Mouse (Mus musculus) gastrocnemius, adult 2 months (tissue): ENCODE results near the gene 1700029F12Rik. TPM values are rescaled to one million over a fixed set of nuclear protein-coding genes. Genes with fewer than 3 reads are reported as not detected.
A peak's percentile ranks its signal among the peaks of the same experiment; 100 is the strongest.

Source experiments
- DNase-seq: peaks from one replicate; pipeline ENCODE4 v3.0.0; 2022
- H3K27ac ChIP-seq: fragments of 200-600 bp; 2 replicates; pipeline ENCODE4 v1.8.1; 2022; ENCODE audit warnings: mild to moderate bottlenecking
- H3K4me3 ChIP-seq: fragments of 200-600 bp; 2 replicates; pipeline ENCODE4 v1.8.1; 2022; ENCODE audit warnings: mild to moderate bottlenecking, moderate library complexity
- CTCF ChIP-seq: fragments of 200-600 bp; IDR thresholded peaks from 2 replicates; pipeline ENCODE4 v1.8.1; 2022; ENCODE audit warnings: antibody characterized with exemption, mild to moderate bottlenecking, moderate library complexity
- intact Hi-C: fragments of 180-260 bp; cut with DNase I; formaldehyde crosslinking; loops from one replicate; pipeline ENCODE4 v1.15.1; 2025
- total RNA-seq, 2 experiments: library from RNA; stranded (reverse); gene quantifications; 2 replicates each; pipeline ENCODE4 v1.2.3; 2021

1700029F12Rik gene
- total RNA-seq, 2 experiments from 2014 or later = not detected

- Histone ChIP-seq H3K4me3 (no peak overlapping the region), H3K27ac (no peak overlapping the region)
- intact Hi-C loops = no loop called here
- no peak for DNase-seq
- no peak for TF ChIP-seq CTCF
These were observed 30.3 kb upstream of the 1700029F12Rik start for GRCm38 (mm10) chr13:97064413-97064812.

GRCm38 (mm10) chr13:97063431-97063830, 29.3 kb upstream of the 1700029F12Rik start:
- intact Hi-C loops = no loop called here
- H3K27ac ChIP-seq = no peak overlapping the region
- no peak for DNase-seq
- no peak for TF ChIP-seq CTCF
- H3K4me3 ChIP-seq = no peak overlapping the region

GRCm38 (mm10) chr13:97062151-97062550, 28.0 kb upstream of the 1700029F12Rik start:
- no peak overlapping the region for H3K27ac ChIP-seq
- intact Hi-C loops = no loop called here
- no peak overlapping the region for H3K4me3 ChIP-seq
- no peak for TF ChIP-seq CTCF
- no peak for DNase-seq

GRCm38 (mm10) chr13:97060331-97060730, 26.2 kb upstream of the 1700029F12Rik start:
- Histone ChIP-seq H3K4me3 (no peak overlapping the region), H3K27ac (no peak overlapping the region)
- no peak for TF ChIP-seq CTCF
- intact Hi-C loops = no loop called here
- DNase-seq = no peak

- Histone ChIP-seq H3K4me3 (no peak overlapping the region), H3K27ac (no peak overlapping the region)
- intact Hi-C loops = loop anchor here (10.0 kb wide), 1 partner anchor 205 kb away; no protein-coding TSS in a partner anchor
- TF ChIP-seq CTCF = no peak
- DNase-seq = no peak
These were observed 25.6 kb upstream of the 1700029F12Rik start for GRCm38 (mm10) chr13:97059746-97060145.

- no peak for TF ChIP-seq CTCF
- Histone ChIP-seq H3K4me3 (no peak overlapping the region), H3K27ac (no peak overlapping the region)
- DNase-seq = no peak
- intact Hi-C loops = loop anchor here (10.0 kb wide), 1 partner anchor 203 kb away; no protein-coding TSS in a partner anchor
These were observed 23.7 kb upstream of the 1700029F12Rik start for GRCm38 (mm10) chr13:97057817-97058216.

- Histone ChIP-seq H3K4me3 (no peak overlapping the region), H3K27ac (no peak overlapping the region)
- intact Hi-C loops = loop anchor here (10.0 kb wide), 1 partner anchor 199 kb away; no protein-coding TSS in a partner anchor
- DNase-seq = no peak
- TF ChIP-seq CTCF = no peak
These were observed 19.7 kb upstream of the 1700029F12Rik start for GRCm38 (mm10) chr13:97053844-97054243.

GRCm38 (mm10) chr13:97052667-97053066, 18.5 kb upstream of the 1700029F12Rik start:
- intact Hi-C loops = loop anchor here (10.0 kb wide), 1 partner anchor 198 kb away; no protein-coding TSS in a partner anchor
- no peak overlapping the region for H3K27ac ChIP-seq
- DNase-seq = peak; percentile 31

GRCm38 (mm10) chr13:97051158-97051557, 17.0 kb upstream of the 1700029F12Rik start:
- Histone ChIP-seq H3K27ac (no peak overlapping the region), H3K4me3 (no peak overlapping the region)
- intact Hi-C loops = loop anchor here (10.0 kb wide), 1 partner anchor 196 kb away; no protein-coding TSS in a partner anchor
- TF ChIP-seq CTCF = no peak
- no peak for DNase-seq

More at GRCm38 (mm10) chr13:97052667-97053066, 18.5 kb upstream of the 1700029F12Rik start:
- H3K4me3 ChIP-seq = no peak overlapping the region
- TF ChIP-seq CTCF = peak; percentile 82

GRCm38 (mm10) chr13:97030075-97030474, 4.1 kb downstream of the 1700029F12Rik start:
- no peak overlapping the region for H3K27ac ChIP-seq
- no peak for TF ChIP-seq CTCF
- intact Hi-C loops = no loop called here
- DNase-seq = no peak
- H3K4me3 ChIP-seq = no peak overlapping the region

- no peak overlapping the region for H3K27ac ChIP-seq
- no peak overlapping the region for H3K4me3 ChIP-seq
- TF ChIP-seq CTCF = no peak
- intact Hi-C loops = no loop called here
- DNase-seq = no peak
These were observed 12.3 kb downstream of the 1700029F12Rik start for GRCm38 (mm10) chr13:97021906-97022305.

- TF ChIP-seq CTCF = no peak
These were observed 14.0 kb downstream of the 1700029F12Rik start for GRCm38 (mm10) chr13:97020122-97020521.

GRCm38 (mm10) chr13:97017711-97018110, 16.5 kb downstream of the 1700029F12Rik start:
- DNase-seq = no peak
- intact Hi-C loops = no loop called here
- Histone ChIP-seq H3K27ac (no peak overlapping the region), H3K4me3 (no peak overlapping the region)
- no peak for TF ChIP-seq CTCF

More at GRCm38 (mm10) chr13:97020122-97020521, 14.0 kb downstream of the 1700029F12Rik start:
- H3K4me3 ChIP-seq = no peak overlapping the region
- intact Hi-C loops = no loop called here
- H3K27ac ChIP-seq = no peak overlapping the region
- DNase-seq = no peak

GRCm38 (mm10) chr13:97014366-97014765, 19.8 kb downstream of the 1700029F12Rik start:
- intact Hi-C loops = no loop called here
- DNase-seq = no peak
- Histone ChIP-seq H3K27ac (no peak overlapping the region), H3K4me3 (no peak overlapping the region)
- TF ChIP-seq CTCF = no peak
